Mouse (Mus musculus): ENCODE data around the gene Sox6. TPM values are rescaled to one million over a fixed set of nuclear protein-coding genes. Genes with fewer than 3 reads are reported as not detected.
A peak's percentile ranks its signal among the peaks of the same experiment; 100 is the strongest.

Sox6 gene
- polyA plus RNA-seq, 1 experiment from 2014 or later: 84.4 TPM

DNA sequence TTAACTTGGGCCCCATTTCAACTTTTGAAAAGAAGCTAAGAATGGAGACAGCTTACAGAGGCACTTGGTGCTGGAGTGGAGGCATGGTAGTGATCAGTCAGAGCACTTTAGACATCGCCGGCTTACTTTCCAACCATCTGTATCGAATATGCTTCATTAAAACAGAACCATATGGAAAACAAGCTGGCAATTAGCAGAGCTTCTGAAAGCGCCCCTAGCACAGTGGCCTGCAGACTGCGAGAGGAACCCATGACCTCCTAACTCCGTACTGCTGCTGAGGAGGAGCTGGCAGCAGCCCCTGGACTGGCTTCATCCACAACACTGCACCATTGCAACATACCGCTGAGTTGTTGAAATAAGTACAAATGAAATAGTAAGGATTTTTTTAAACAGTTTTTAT is 148.7 kb downstream of the Sox6 start:
- H3K27ac ChIP-seq (replicated peaks): no peak overlapping the region
- WGBS (ENCODE audit: insufficient replicate concordance): 87% methylated on average over 7 of the region's 7 CpGs
- no peak overlapping the region for H3K4me2 ChIP-seq
- H3K4me1 ChIP-seq (replicated peaks): peaks cover 74% of the 10 kb centered on the region
- no peak overlapping the region for H3K4me3 ChIP-seq (replicated peaks)
- no peaks in the 10 kb centered on the region for H3K27me3 ChIP-seq
- H3K36me3 ChIP-seq (replicated peaks): no peaks in the 10 kb centered on the region
- ATAC-seq (ENCODE audit: insufficient read depth): no peak
- H3K9me3 ChIP-seq (replicated peaks): no peaks in the 10 kb centered on the region
- no peak overlapping the region for H3K9ac ChIP-seq

DNA sequence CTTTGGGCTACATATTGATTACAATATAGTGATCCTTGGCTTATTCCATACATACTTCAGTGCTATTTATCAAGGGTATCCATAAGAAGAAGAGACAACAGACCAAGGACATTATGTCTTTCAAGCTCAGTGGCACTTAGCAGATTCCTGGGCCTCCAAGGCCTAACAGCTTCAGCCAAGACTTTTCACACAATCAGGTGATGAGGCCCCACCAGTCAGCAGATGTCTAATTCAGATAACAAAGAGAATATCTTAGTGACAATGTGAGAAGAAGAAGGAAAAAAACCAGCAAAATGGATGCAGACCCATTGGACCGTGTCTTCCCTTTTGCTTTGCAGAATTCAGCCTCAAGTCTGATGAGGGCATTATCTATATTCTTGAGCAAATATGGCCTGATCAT is 150.0 kb downstream of the Sox6 start:
- H3K4me1 ChIP-seq (replicated peaks): peaks cover 60% of the 10 kb centered on the region
- no peak overlapping the region for H3K9ac ChIP-seq
- H3K36me3 ChIP-seq (replicated peaks): no peaks in the 10 kb centered on the region
- peak overlapping the region; percentile 43 for H3K4me2 ChIP-seq
- no peaks in the 10 kb centered on the region for H3K9me3 ChIP-seq (replicated peaks)
- peak; percentile 84 for ATAC-seq (ENCODE audit: insufficient read depth)
- no peak overlapping the region for H3K4me3 ChIP-seq (replicated peaks)
- H3K27me3 ChIP-seq: no peaks in the 10 kb centered on the region
- 42% methylated on average over 1 of the region's 1 CpGs for WGBS (ENCODE audit: insufficient replicate concordance)
- peak overlapping the region; percentile 58; the same call in 1 of the 2 replicates for H3K27ac ChIP-seq (replicated peaks)

DNA sequence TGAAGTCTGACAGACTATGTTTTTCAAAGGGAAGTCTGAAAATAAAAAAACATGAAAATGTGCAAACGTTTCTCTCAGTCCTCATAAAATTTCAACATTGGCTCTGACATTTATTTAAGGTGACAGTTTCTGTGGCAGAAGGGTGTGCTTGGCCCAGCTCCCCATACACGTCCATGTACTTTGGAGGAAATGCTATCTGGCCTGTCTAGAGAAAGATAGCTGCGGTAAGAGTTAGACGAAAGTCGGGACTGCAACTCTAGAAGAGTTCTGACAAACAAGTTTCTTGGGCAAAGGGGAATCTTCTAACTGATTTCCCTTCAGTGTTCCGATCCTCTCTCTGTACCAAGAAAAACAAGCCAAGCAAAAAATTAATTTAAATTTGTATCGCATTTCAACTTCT is 150.5 kb downstream of the Sox6 start:
- H3K9me3 ChIP-seq (replicated peaks): no peaks in the 10 kb centered on the region
- H3K4me2 ChIP-seq: peak overlapping the region; percentile 43
- no peak overlapping the region for H3K4me3 ChIP-seq (replicated peaks)
- H3K9ac ChIP-seq: no peak overlapping the region
- H3K4me1 ChIP-seq (replicated peaks): peaks cover 58% of the 10 kb centered on the region
- 23% methylated on average over 7 of the region's 7 CpGs for WGBS (ENCODE audit: insufficient replicate concordance)
- H3K27me3 ChIP-seq: no peaks in the 10 kb centered on the region
- no peaks in the 10 kb centered on the region for H3K36me3 ChIP-seq (replicated peaks)
- H3K27ac ChIP-seq (replicated peaks): peak overlapping the region; percentile 58
- peak; percentile 92 for ATAC-seq (ENCODE audit: insufficient read depth)

DNA sequence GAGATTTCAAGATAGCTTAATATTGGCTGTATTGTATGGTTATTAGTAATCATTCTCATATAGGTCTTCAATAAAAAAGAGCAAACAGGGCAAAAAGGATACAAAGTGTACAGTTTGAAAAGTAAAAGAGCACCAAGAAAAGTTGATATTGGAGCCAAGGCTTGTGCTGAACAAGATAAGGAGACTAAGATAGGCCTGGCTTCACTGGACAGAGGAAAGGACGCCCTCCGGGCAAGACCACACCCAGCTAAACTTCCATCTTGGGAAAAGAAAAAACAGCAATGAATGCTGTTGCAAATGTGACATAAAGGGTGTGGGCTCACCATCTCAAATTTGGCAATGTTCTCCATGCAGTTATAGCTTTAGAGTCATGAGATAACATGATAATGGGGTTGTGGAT is 165.7 kb downstream of the Sox6 start:
- Histone ChIP-seq H3K27me3 (no peaks in the 10 kb centered on the region), H3K4me3 (replicated peaks) (no peak overlapping the region)
- ATAC-seq (ENCODE audit: insufficient read depth): peak; percentile 47

DNA sequence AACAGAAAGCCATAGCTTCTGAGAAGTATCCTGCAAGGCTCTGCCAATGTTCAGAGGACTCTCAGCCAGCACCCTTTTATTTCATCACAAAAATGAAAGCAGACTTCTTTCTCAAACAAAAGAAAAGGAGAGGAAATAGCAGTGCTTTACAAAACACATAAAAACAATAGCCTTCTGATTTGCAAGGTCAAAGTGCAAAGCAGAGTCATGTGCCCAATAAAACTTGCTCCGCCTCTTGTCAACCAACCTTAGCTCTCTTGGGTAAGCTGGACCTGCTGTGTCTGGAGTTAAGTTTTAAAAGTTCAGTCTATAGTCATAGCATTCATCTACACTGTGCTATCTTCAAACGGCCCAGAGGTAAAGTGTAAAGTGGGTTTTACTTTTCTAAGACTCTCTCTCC is 170.1 kb downstream of the Sox6 start:
- Histone ChIP-seq H3K4me2 (no peak overlapping the region), H3K4me3 (replicated peaks) (no peak overlapping the region), H3K9me3 (replicated peaks) (no peaks in the 10 kb centered on the region), H3K27me3 (no peaks in the 10 kb centered on the region), H3K9ac (no peak overlapping the region), H3K36me3 (replicated peaks) (no peaks in the 10 kb centered on the region), H3K4me1 (replicated peaks) (peaks cover 37% of the 10 kb centered on the region), H3K27ac (replicated peaks) (no peak overlapping the region)
- WGBS (ENCODE audit: insufficient replicate concordance): 67% methylated on average over 2 of the region's 2 CpGs
- no peak for ATAC-seq (ENCODE audit: insufficient read depth)

More for the DNA sequence above, 165.7 kb downstream of the Sox6 start:
- Histone ChIP-seq H3K9ac (no peak overlapping the region), H3K4me1 (replicated peaks) (peaks cover 12% of the 10 kb centered on the region), H3K9me3 (replicated peaks) (no peaks in the 10 kb centered on the region), H3K36me3 (replicated peaks) (no peaks in the 10 kb centered on the region), H3K4me2 (no peak overlapping the region), H3K27ac (replicated peaks) (no peak overlapping the region)
- WGBS (ENCODE audit: insufficient replicate concordance): 36% methylated on average over 2 of the region's 2 CpGs

DNA sequence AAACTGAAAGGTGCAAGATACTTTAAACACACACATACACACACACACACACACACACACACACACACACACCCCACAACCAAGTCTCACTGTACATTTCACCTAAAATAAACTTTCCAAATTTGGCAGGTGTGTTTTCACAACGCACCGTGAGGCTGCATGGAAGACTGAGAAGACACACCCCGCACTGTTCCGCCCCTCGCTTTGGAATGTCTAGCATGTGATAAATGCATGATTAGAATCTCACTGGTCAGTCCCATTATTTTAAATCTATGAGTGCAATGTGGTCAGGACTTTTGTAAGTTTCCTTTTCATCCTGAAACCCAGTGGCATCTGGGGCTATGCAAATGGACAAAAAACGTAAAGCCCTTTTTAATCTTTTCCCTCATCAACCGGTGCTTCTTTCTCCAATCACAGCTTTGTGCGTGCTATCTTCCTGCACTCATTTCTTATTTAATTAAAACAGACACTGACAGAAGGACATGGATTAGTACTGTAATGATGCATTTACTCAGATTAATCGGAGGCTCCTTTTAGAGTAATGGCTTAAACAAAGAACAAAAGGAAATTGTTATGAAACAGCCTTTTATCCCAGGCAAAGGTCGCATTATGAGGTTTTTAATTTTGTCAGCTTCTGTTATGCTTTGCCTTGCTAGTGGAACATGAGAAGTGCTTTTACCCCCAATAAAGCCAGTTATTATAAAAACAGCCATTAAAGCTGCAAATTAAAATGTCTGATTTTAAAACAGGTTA is 170.9 kb downstream of the Sox6 start:
- Histone ChIP-seq H3K9me3 (replicated peaks) (no peaks in the 10 kb centered on the region), H3K4me1 (replicated peaks) (peaks cover 29% of the 10 kb centered on the region), H3K27ac (replicated peaks) (no peak overlapping the region), H3K4me3 (replicated peaks) (no peak overlapping the region), H3K36me3 (replicated peaks) (no peaks in the 10 kb centered on the region), H3K27me3 (no peaks in the 10 kb centered on the region), H3K9ac (no peak overlapping the region), H3K4me2 (no peak overlapping the region)
- ATAC-seq (ENCODE audit: insufficient read depth): no peak
- WGBS (ENCODE audit: insufficient replicate concordance): 55% methylated on average over 10 of the region's 10 CpGs

DNA sequence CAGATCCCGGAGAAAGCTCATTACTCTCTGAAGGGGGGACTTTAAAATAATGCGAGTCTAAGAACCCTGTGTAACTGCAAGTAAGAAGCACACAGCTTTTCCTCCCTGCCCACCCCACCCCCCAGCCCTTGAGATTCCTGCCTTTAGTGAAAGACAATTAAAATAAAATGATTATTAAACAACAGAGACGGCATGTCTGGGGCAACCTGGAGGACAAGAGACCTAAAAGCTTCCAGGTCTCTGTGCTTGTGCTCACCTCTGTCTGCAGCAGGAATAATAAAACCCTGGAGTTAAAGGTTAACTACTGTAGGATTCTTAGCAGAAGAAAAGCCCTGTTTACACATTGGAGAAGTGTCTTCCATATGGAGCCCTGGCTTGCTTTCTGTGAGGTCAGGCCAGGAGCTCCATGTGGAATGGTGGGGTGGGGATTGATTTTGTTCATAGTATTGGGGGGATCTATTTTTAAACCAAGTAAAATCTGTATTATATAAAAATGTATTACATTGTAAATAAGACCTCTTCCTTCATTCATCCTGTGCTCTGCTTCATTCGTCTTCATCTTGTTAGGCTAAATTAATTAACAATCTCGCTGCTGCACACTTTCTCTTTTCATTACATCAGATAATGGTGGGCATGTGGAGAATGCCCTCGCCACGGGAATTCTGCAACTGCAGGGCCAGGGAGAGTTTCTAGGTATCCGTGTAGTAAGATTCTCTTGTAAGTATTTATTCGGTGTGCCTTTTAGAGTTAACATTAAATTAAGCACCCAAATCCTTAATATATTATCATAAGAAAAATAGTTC is 171.7 kb downstream of the Sox6 start:
- WGBS (ENCODE audit: insufficient replicate concordance): 45% methylated on average over 9 of the region's 9 CpGs
- Histone ChIP-seq H3K36me3 (replicated peaks) (no peaks in the 10 kb centered on the region), H3K9ac (no peak overlapping the region), H3K27ac (replicated peaks) (no peak overlapping the region), H3K4me3 (replicated peaks) (no peak overlapping the region), H3K4me2 (no peak overlapping the region), H3K9me3 (replicated peaks) (no peaks in the 10 kb centered on the region), H3K4me1 (replicated peaks) (peaks cover 25% of the 10 kb centered on the region), H3K27me3 (no peaks in the 10 kb centered on the region)
- ATAC-seq (ENCODE audit: insufficient read depth): no peak

DNA sequence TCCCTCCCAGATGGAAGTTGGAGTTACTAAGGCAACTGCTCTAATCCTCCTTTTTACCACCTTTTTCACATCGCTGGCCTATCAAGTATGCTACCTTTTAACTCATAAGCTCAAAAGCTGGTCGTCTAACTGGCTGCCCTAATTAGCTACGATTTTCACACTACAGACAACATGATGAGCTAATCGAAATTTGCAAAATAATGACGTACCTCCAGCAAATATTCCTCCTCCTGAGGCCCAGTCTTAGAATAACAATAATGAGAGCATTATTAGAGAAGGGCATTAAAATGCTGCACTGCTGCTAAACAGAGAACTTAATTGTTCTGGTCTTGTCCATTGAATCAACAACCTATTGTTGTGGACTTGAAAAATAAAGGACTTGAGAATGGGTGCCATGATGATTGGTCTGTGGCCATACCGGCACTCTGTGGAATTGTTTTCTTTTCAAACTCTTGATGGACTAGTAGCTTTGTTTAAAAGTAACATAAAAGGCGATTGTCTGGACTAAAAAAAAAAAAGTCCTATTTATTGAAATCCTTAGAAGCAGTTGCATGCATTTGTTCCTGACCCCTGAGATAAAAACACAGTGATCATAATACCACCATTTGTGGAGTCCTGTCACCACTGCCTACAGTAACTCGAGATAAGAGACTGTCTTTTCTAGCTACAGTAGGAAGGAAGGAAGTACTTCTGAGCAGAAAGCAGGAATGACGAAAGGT is 172.5 kb downstream of the Sox6 start:
- H3K4me1 ChIP-seq (replicated peaks): peaks cover 25% of the 10 kb centered on the region
- 45% methylated on average over 9 of the region's 9 CpGs for WGBS (ENCODE audit: insufficient replicate concordance)
- no peaks in the 10 kb centered on the region for H3K27me3 ChIP-seq
- no peak overlapping the region for H3K27ac ChIP-seq (replicated peaks)
- no peaks in the 10 kb centered on the region for H3K9me3 ChIP-seq (replicated peaks)
- no peak for ATAC-seq (ENCODE audit: insufficient read depth)
- no peak overlapping the region for H3K4me2 ChIP-seq
- H3K9ac ChIP-seq: no peak overlapping the region
- H3K36me3 ChIP-seq (replicated peaks): no peaks in the 10 kb centered on the region
- H3K4me3 ChIP-seq (replicated peaks): no peak overlapping the region

DNA sequence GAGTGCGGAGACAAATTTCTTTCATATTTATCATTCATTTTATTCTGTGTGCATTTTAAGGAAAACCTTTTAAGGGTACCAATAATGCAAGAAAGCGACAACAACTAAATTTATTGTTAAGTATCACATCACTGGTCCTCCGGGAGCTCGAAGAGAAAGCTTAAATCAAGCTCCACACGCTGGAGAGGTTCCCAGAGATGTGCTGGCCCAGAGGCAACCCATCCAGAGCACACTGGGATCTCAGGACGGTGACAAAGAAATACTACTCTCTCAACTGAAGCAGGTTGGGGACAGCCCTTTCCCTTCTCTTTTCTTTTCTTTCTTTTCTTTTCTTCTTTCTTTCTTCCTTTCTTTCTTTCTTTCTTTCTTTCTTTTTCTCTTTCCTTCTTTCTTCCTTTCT is 173.4 kb downstream of the Sox6 start:
- H3K4me2 ChIP-seq: no peak overlapping the region
- H3K27me3 ChIP-seq: no peaks in the 10 kb centered on the region
- H3K4me1 ChIP-seq (replicated peaks): peaks cover 25% of the 10 kb centered on the region
- H3K9me3 ChIP-seq (replicated peaks): no peaks in the 10 kb centered on the region
- 83% methylated on average over 6 of the region's 6 CpGs for WGBS (ENCODE audit: insufficient replicate concordance)
- no peak overlapping the region for H3K4me3 ChIP-seq (replicated peaks)
- H3K36me3 ChIP-seq (replicated peaks): no peaks in the 10 kb centered on the region
- ATAC-seq (ENCODE audit: insufficient read depth): no peak
- H3K9ac ChIP-seq: no peak overlapping the region
- H3K27ac ChIP-seq (replicated peaks): no peak overlapping the region

DNA sequence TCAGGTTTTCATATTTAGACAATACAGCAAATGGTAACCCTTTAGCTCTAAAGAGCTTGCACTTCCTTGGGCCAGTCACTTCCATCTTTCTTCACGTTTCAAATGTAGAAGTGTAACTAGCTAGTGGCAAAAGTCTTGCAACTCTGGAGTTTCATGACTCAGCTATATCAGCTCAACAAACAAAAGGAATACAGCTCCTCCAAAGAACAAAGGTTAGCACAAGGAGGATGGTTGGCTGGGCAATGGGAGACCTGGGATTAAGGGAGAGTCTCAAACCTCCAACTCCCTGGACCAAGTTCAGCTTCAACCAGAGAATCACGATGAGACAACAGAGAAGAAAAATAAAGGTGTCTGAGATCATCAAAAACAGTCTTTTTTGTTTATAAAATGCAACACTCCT is 174.2 kb downstream of the Sox6 start:
- WGBS (ENCODE audit: insufficient replicate concordance): 44% methylated on average over 2 of the region's 2 CpGs

More for the DNA sequence above, 174.2 kb downstream of the Sox6 start:
- no peak overlapping the region for H3K9ac ChIP-seq
- ATAC-seq (ENCODE audit: insufficient read depth): no peak
- no peaks in the 10 kb centered on the region for H3K9me3 ChIP-seq (replicated peaks)
- no peak overlapping the region for H3K4me3 ChIP-seq (replicated peaks)
- H3K4me2 ChIP-seq: no peak overlapping the region
- H3K36me3 ChIP-seq (replicated peaks): no peaks in the 10 kb centered on the region
- H3K27ac ChIP-seq (replicated peaks): no peak overlapping the region
- H3K27me3 ChIP-seq: no peaks in the 10 kb centered on the region
- peaks cover 25% of the 10 kb centered on the region for H3K4me1 ChIP-seq (replicated peaks)

Measured in liver, embryonic 15.5 days (tissue).